Mouse (Mus musculus): ENCODE data around the gene Nat8f5. TPM values are rescaled to one million over a fixed set of nuclear protein-coding genes. Genes with fewer than 3 reads are reported as not detected.

Nat8f5 gene
- polyA plus RNA-seq, 2 experiments: not detected

- TF ChIP-seq POLR2A (IDR thresholded peaks at IDR 0.05; ENCODE audit: borderline replicate concordance, extremely low read depth, insufficient read depth, insufficient read length): no peak
- no peak overlapping the region for H3K9ac ChIP-seq (ENCODE audit: low read depth, low read length, severe bottlenecking)
- DNase-seq (ENCODE audit: low spot score) (no peak), ATAC-seq (ENCODE audit: low FRiP score, low read depth) (no peak)
- WGBS: 82% methylated on average over 2 of the region's 2 CpGs
- no peaks in the 10 kb centered on the region for H3K4me1 ChIP-seq (ENCODE audit: control insufficient read depth, insufficient read depth, low read length)
- H3K4me3 ChIP-seq (replicated peaks; ENCODE audit: low read length): no peak overlapping the region
- no peaks in the 10 kb centered on the region for H3K36me3 ChIP-seq (ENCODE audit: control insufficient read depth, insufficient read depth, low read length)
- no peaks in the 10 kb centered on the region for H3K27me3 ChIP-seq (ENCODE audit: control insufficient read depth, insufficient read depth, low read length)
- no peak overlapping the region for H3K27ac ChIP-seq (replicated peaks; ENCODE audit: low read depth, low read length)
- no peaks in the 10 kb centered on the region for H3K9me3 ChIP-seq (ENCODE audit: control insufficient read depth, low read length)
- H3K4me2 ChIP-seq (replicated peaks; ENCODE audit: low read depth, low read length, severe bottlenecking): no peak overlapping the region
Observed at GRCm38 (mm10) chr6:85863840-85864239, 43.1 kb upstream of the Nat8f5 start.

- H3K4me1 ChIP-seq (ENCODE audit: control insufficient read depth, insufficient read depth, low read length): no peaks in the 10 kb centered on the region
- ATAC-seq (ENCODE audit: low FRiP score, low read depth): no peak
- no peak for DNase-seq (ENCODE audit: low spot score)
- H3K27me3 ChIP-seq (ENCODE audit: control insufficient read depth, insufficient read depth, low read length): no peaks in the 10 kb centered on the region
- no peak for TF ChIP-seq POLR2A (IDR thresholded peaks at IDR 0.05; ENCODE audit: borderline replicate concordance, extremely low read depth, insufficient read depth, insufficient read length)
- 89% methylated on average over 2 of the region's 2 CpGs for WGBS
- no peaks in the 10 kb centered on the region for H3K9me3 ChIP-seq (ENCODE audit: control insufficient read depth, low read length)
- H3K9ac ChIP-seq (ENCODE audit: low read depth, low read length, severe bottlenecking): no peak overlapping the region
- no peak overlapping the region for H3K27ac ChIP-seq (replicated peaks; ENCODE audit: low read depth, low read length)
- H3K4me2 ChIP-seq (replicated peaks; ENCODE audit: low read depth, low read length, severe bottlenecking): no peak overlapping the region
- no peaks in the 10 kb centered on the region for H3K36me3 ChIP-seq (ENCODE audit: control insufficient read depth, insufficient read depth, low read length)
- H3K4me3 ChIP-seq (replicated peaks; ENCODE audit: low read length): no peak overlapping the region
Observed at GRCm38 (mm10) chr6:85863136-85863535, 42.4 kb upstream of the Nat8f5 start.

GRCm38 (mm10) chr6:85862565-85862964 is 41.8 kb upstream of the Nat8f5 start:
- Histone ChIP-seq H3K27ac (replicated peaks; ENCODE audit: low read depth, low read length) (no peak overlapping the region), H3K36me3 (ENCODE audit: control insufficient read depth, insufficient read depth, low read length) (no peaks in the 10 kb centered on the region), H3K4me3 (replicated peaks; ENCODE audit: low read length) (no peak overlapping the region), H3K4me1 (ENCODE audit: control insufficient read depth, insufficient read depth, low read length) (no peaks in the 10 kb centered on the region), H3K27me3 (ENCODE audit: control insufficient read depth, insufficient read depth, low read length) (no peaks in the 10 kb centered on the region), H3K9me3 (ENCODE audit: control insufficient read depth, low read length) (no peaks in the 10 kb centered on the region), H3K4me2 (replicated peaks; ENCODE audit: low read depth, low read length, severe bottlenecking) (no peak overlapping the region), H3K9ac (ENCODE audit: low read depth, low read length, severe bottlenecking) (no peak overlapping the region)
- no peak for TF ChIP-seq POLR2A (IDR thresholded peaks at IDR 0.05; ENCODE audit: borderline replicate concordance, extremely low read depth, insufficient read depth, insufficient read length)
- ATAC-seq (ENCODE audit: low FRiP score, low read depth): no peak
- WGBS: 77% methylated on average over 3 of the region's 3 CpGs
- no peak for DNase-seq (ENCODE audit: low spot score)

GRCm38 (mm10) chr6:85861247-85861646 is 40.5 kb upstream of the Nat8f5 start:
- ATAC-seq (ENCODE audit: low FRiP score, low read depth) (no peak), DNase-seq (ENCODE audit: low spot score) (no peak)
- Histone ChIP-seq H3K4me3 (replicated peaks; ENCODE audit: low read length) (no peak overlapping the region), H3K27me3 (ENCODE audit: control insufficient read depth, insufficient read depth, low read length) (no peaks in the 10 kb centered on the region), H3K9me3 (ENCODE audit: control insufficient read depth, low read length) (no peaks in the 10 kb centered on the region), H3K36me3 (ENCODE audit: control insufficient read depth, insufficient read depth, low read length) (no peaks in the 10 kb centered on the region), H3K27ac (replicated peaks; ENCODE audit: low read depth, low read length) (no peak overlapping the region), H3K9ac (ENCODE audit: low read depth, low read length, severe bottlenecking) (no peak overlapping the region), H3K4me1 (ENCODE audit: control insufficient read depth, insufficient read depth, low read length) (no peaks in the 10 kb centered on the region), H3K4me2 (replicated peaks; ENCODE audit: low read depth, low read length, severe bottlenecking) (no peak overlapping the region)
- no peak for TF ChIP-seq POLR2A (IDR thresholded peaks at IDR 0.05; ENCODE audit: borderline replicate concordance, extremely low read depth, insufficient read depth, insufficient read length)
- 83% methylated on average over 3 of the region's 3 CpGs for WGBS

GRCm38 (mm10) chr6:85856194-85856678 is 35.5 kb upstream of the Nat8f5 start:
- DNase-seq (ENCODE audit: low spot score) (no peak), ATAC-seq (ENCODE audit: low FRiP score, low read depth) (no peak)
- H3K9me3 ChIP-seq (ENCODE audit: control insufficient read depth, low read length): no peaks in the 10 kb centered on the region
- H3K27me3 ChIP-seq (ENCODE audit: control insufficient read depth, insufficient read depth, low read length): no peaks in the 10 kb centered on the region
- TF ChIP-seq POLR2A (IDR thresholded peaks at IDR 0.05; ENCODE audit: borderline replicate concordance, extremely low read depth, insufficient read depth, insufficient read length): no peak
- no peak overlapping the region for H3K9ac ChIP-seq (ENCODE audit: low read depth, low read length, severe bottlenecking)
- WGBS: 85% methylated on average over 1 of the region's 1 CpGs
- no peak overlapping the region for H3K4me3 ChIP-seq (replicated peaks; ENCODE audit: low read length)
- H3K36me3 ChIP-seq (ENCODE audit: control insufficient read depth, insufficient read depth, low read length): no peaks in the 10 kb centered on the region
- no peak overlapping the region for H3K4me2 ChIP-seq (replicated peaks; ENCODE audit: low read depth, low read length, severe bottlenecking)
- H3K27ac ChIP-seq (replicated peaks; ENCODE audit: low read depth, low read length): no peak overlapping the region
- no peaks in the 10 kb centered on the region for H3K4me1 ChIP-seq (ENCODE audit: control insufficient read depth, insufficient read depth, low read length)

GRCm38 (mm10) chr6:85853481-85853880 is 32.7 kb upstream of the Nat8f5 start:
- H3K36me3 ChIP-seq (ENCODE audit: control insufficient read depth, insufficient read depth, low read length): no peaks in the 10 kb centered on the region
- H3K4me2 ChIP-seq (replicated peaks; ENCODE audit: low read depth, low read length, severe bottlenecking): no peak overlapping the region
- DNase-seq (ENCODE audit: low spot score) (no peak), ATAC-seq (ENCODE audit: low FRiP score, low read depth) (no peak)
- H3K27me3 ChIP-seq (ENCODE audit: control insufficient read depth, insufficient read depth, low read length): no peaks in the 10 kb centered on the region
- H3K9ac ChIP-seq (ENCODE audit: low read depth, low read length, severe bottlenecking): no peak overlapping the region
- WGBS: 84% methylated on average over 3 of the region's 3 CpGs
- H3K4me3 ChIP-seq (replicated peaks; ENCODE audit: low read length): no peak overlapping the region
- H3K27ac ChIP-seq (replicated peaks; ENCODE audit: low read depth, low read length): no peak overlapping the region
- no peaks in the 10 kb centered on the region for H3K4me1 ChIP-seq (ENCODE audit: control insufficient read depth, insufficient read depth, low read length)
- no peak for TF ChIP-seq POLR2A (IDR thresholded peaks at IDR 0.05; ENCODE audit: borderline replicate concordance, extremely low read depth, insufficient read depth, insufficient read length)
- no peaks in the 10 kb centered on the region for H3K9me3 ChIP-seq (ENCODE audit: control insufficient read depth, low read length)
